Mouse (Mus musculus): ENCODE measurements around the gene Traf5. TPM values are rescaled to one million over a fixed set of nuclear protein-coding genes. Genes with fewer than 3 reads are reported as not detected.

Gene Traf5
- 10 to 100 TPM; 26.2 to 28.6 TPM for total RNA-seq (2021)
- long read RNA-seq, experiment 1, partial matches to known transcripts, result 1 of 15 reads
- long read RNA-seq, experiment 1, other reads (novel, unspliced or antisense), result 14 of 15 reads
- long read RNA-seq, experiment 2, partial matches to known transcripts, result 0 of 13 reads
- long read RNA-seq, experiment 2, other reads (novel, unspliced or antisense), result 13 of 13 reads

DNA sequence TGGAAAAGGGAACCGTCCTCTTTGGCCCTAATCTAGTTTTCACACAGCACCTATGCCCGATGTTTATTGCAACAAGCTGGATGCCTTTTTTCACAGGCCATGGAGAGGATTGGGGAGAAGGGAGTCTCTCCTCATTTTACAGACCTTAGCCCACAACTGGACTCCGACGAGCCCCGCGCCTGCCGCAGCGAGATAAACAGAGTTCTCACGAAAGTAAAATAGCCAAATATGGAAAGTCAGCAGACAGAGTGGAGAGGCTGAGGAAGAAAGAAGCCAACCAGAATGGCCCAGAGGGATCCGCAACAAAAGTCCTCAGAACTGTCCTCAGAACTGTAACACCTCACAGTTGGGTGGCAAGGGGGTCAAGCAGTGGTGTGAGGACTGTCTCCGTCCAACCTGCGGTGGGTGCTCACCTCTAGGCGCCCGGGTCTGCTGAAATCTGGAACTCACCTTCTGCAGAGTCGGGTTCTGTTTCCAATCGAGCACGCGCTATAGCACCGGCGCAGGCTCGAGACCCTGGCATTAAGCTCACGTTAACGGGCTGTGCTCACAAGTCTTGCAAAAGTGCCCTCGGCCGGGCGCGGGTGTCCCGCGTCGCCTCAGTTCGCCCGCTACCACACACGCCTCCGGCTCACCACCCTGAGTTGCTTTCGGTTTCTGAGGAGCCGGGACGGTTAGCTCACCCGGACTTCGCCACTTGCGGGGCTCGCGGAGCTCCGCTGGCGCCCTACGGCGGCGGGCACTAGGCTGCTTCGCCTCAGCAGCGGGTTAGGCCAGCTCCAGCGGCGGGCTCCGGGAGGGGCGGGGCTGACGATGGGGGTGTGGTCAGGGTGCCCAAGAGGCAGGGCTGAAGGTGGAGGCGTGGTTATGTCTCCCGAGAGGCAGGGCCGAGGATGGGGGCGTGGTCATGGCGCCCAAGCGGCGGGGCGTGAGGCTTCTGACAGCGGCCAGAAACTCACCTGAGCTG is at the start of gene Traf5:
Gene Traf5, minus strand, starts transcription at position 754 of the 967 bp plus-strand sequence.
- DNase-seq (ENCODE audit: low spot score in 2 of 2), result peak; percentile 96 to 98

DNA sequence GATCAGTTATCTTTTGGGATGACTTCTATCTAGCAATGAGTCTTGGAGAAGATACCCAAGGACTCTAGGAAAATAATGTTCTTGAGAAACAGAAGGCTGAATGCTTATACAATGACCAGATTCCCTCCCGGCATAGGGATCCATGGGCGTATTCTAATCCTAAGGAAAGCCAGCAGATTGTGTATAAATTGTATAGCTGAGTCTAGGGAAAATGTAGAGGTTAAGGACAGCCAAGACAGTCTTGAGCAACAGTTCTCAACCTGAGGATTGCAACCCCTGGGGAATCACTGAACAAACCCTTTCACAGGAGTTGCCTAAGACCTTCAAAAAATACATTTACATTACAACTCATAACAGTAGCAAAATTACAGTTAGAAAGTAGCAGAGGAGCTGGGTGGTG is 48.0 kb upstream of the Traf5 start:
- no peak for DNase-seq (ENCODE audit: low spot score in 2 of 2)

DNA sequence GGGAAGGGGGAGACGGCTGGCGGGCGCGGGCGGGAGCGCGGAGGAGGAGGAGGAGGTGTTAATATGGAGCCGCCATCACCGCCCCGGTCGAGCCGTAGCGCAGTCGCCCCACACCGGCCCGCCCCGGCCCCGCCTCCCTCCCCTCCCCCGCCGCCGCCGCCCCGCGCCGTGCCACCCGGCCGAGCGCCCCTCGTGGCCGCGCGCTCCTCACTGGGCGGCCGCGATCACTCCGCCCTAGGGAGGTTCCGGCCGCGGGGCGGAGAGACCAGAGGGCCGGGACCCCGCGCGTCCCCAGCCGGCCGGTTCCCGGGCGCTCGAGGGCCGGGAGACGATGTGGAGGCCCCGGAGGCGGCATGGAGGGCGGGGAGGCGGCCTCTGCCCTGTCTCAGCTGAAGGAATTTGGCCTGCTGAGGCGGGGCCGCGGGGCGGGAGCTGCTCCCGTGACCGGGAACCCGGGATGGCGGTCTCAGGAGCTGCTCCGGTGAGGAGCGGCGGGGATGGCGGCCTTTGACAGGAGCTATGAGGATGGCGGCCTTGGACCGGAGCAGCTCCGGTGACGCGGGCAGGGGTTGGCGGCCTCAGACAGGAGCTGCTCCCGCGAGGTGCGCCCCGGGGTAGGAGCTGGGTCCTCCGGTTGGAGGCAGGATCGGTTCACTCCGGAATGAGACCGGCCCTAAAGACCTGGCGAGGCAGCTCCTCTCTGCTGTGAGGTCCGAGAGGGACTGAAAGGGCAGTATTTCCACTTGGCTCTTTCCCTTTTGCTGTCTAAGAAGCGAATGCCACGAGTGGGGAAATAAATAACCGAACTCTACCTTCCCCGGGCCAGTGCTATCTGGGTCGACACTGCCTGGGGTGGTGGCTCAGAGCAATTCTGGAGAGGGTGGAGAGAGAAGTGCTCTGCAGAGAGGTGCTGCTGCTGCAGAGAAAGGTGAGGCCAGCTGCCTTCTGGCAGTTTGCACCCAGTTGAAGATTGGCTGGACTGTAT is 45.9 kb upstream of the Traf5 start, which contains the start of gene Rcor3:
Gene Rcor3, minus strand, starts transcription at position 137 of the 985 bp plus-strand sequence.
- peak; percentile 77 to 79 for DNase-seq (ENCODE audit: low spot score in 2 of 2)

DNA sequence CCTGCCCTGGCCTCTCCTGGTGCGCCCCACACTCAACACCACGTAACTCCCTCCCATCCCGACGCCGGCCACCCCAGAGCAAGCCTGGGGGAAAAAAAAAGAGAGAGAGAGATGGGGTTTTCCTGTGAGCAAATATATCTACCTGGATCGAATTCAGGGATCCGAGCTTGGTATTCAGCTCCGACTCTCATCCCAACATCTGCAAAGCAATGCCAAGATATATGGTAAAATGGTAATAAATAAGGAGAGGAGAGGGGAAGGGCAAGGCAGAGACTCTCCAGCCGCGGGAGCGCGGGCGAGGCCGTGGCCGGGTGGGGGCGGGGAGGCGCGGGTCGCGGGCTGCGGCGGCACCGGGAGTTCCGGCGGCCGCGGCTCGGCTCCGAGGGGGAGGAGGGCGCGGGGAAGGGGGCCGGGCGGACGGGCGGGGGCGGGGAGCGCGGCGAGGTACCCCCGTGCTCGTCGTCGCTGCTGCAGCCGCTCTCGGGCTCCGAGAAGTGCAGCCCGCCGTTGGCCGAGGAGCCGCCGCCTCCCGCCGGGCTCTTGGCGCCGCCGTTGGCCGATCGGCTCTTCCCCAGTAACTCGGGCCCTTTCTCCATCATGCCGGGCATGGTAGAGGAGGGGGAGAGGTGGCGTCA is 45.0 kb upstream of the Traf5 start:
- no peak for DNase-seq (ENCODE audit: low spot score in 2 of 2)

DNA sequence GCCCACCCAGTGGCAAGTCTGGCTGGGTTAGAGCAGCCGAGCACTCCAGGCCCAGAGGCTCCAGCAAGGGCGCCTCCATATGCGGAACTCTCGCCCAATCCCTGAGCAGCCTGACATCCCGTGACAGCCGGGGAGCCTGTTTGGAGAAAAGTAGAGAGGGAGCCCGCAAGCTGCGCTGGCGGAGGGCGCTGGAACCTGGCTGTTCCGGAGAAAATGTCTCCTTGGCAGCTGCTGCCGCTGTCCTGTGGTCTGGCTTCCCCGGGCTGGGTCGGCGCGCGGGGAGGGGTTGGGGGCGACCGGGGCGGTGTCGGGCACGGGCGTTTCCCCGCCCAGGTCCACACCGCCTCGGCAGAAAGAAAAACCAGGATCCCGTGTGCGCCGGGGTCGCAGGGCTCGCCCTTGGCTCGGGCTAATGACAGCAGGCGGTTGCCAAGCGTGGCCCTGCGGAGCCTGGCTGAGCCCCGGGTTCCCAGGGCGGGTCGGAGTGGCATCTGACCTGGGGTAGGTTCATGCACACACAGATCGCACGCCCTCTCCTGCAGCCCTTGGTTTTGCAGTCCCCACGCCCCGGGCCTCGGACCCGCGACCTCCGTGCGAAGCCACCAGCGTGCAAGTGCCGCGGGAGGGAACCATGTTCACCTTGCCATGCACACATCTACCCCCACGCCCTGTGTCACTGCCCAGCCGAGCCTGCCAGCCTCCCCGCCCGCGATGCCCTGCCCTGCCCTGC is 44.4 kb upstream of the Traf5 start:
- DNase-seq (ENCODE audit: low spot score in 2 of 2), result peak; percentile 65 to 85

DNA sequence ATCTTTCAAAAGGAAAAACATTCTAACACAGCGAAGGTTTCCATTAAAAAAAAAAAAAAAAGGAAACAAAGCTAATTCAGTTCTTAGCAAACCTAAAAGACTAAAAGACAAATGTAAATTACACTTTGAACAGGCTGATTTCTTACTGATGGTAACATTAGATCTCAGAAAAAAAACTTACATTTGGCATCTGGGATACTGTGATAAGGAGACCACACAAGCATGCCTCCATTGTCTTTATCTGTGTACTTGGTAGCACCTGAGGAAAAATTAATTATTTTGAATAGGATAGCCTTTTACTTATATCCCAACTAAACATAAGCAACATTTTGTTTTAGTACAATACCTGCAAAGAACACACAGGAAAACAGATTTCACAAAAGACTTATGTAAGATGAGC is 37.8 kb upstream of the Traf5 start:
- DNase-seq (ENCODE audit: low spot score in 2 of 2), result no peak

DNA sequence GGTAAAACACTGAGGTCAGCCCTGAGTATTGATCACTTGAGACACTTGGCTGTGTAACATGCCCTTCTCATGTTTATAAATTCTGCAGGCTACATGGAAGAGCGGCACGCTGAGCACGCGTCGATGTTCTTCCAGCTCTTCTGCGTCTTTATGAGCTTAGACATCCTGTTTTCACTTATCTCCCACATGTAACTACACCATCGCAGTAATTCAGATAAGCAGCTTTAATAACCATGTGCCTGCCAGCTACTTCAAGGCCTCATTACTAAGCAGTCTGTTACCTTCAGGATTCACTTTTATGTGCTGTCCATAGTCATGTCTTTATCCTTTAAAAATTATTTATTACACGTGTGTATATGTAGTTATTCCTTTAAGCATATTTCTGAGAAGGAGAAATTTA is 36.0 kb upstream of the Traf5 start:
- no peak for DNase-seq (ENCODE audit: low spot score in 2 of 2)

DNA sequence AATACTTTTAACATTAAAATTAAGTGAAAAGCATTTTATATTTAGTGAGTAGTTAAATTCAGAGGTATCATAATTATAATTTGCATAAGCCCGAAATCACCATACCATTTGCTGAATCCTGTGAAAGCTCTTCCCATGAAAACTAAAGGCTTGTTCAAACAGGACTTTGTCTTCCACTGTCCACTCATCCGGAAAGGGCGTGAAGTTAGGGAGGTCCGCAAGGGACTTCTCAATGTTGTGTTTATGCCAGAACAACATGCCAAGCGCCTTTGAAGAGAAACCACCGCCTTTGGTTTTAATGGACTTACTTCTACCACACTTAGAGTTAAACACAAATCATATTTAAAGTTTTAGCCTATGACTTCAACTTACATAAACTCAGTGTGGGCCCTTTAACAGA is 33.4 kb upstream of the Traf5 start:
- no peak for DNase-seq (ENCODE audit: low spot score in 2 of 2)

DNA sequence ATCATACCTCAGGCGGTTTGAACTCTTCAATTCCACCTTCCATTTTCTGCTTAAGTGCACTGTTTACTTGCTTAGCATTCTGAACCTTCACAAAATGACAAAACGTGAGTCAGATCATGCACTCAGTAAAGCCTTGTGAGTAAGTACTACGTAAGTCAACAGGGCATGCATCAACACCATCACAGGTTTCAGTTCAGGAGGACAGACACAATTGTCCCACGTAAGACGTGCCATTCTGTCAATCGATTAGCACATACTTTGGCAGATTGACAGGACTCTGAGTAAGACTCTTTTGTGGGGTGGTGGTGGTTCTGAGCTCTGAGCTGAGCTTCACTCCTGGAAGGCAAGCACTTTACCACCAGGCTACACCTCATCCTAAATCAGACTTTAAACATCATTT is 23.9 kb upstream of the Traf5 start:
- DNase-seq (ENCODE audit: low spot score in 2 of 2), result no peak

DNA sequence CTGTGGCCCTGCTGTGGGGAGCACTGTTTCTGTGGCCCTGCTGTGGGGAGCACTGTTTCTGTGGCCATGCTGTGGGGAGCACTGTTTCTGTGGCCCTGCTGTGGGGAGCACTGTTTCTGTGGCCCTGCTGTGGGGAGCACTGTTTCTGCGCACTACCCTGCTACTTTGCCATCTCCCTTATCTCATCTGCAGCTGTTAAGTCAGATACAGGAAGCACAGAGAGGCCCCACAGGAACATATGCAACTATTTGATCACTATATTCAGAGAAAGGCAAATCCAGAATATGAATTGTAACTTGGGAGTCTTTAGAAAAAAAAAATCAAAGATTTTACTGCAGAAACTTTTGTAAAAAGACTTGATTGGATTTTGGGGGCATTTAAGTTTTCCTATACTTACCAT is 23.0 kb upstream of the Traf5 start:
- no peak for DNase-seq (ENCODE audit: low spot score in 2 of 2)

DNA sequence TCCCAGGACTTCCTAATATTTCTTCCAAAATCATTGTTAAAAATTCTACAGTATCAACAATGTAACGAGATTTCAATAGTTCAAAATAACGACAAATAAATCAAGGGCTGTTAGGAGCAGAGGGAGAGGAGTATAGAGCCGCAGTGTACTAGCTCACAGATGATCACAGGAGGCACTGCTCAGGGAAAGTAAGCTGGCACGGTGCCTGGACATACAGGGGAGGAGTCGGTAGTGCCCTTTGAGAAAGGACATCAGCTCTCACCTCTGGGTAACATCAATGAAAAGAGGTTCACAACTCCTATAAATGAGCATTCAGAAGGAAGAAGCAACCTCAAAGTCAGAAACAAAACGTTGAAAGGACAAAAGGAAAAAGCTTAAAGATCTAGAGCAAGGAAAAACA is 16.8 kb upstream of the Traf5 start:
- no peak for DNase-seq (ENCODE audit: low spot score in 2 of 2)

DNA sequence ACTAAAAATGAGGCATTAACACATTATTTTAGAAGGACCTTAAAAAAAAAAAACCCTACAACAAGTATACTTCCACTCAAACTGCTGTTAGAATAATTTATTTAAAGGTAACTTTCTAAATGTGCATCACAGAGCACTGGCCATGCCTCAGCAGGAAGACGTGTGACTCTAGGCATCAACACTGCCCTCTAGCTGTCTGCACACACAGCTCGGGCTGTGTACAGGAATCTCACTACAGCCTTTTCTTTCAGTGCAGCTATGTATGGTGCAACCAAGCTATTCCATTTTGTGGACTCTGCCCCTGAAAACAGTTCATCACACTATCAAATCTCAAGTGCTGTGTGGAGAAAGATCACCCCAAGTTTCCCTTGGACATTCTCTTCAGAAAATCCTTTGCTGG is 15.0 kb upstream of the Traf5 start:
- DNase-seq (ENCODE audit: low spot score in 2 of 2), result no peak

DNA sequence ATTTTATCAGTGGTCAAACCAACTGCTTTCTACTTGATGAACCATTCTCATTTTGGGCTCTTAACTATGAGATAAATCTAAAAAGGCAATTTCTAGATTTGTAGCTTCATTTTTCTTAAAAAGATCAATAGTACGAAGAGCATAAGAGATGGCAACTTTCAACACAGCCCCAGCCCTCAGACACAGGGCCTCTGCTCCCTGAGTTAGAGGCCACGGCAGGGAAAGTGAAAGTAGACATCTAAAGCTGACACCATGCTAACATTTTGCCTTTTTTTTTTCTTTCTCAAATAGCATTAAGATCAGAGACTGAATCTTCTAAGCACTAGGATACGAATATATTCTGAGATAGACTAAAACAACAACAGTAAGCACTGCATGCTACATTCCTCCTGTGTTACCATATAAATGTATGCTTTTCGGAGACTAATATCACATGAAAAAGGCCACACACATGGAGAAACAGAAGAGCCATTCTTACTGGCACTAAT is 13.6 kb upstream of the Traf5 start:
- no peak for DNase-seq (ENCODE audit: low spot score in 2 of 2)

DNA sequence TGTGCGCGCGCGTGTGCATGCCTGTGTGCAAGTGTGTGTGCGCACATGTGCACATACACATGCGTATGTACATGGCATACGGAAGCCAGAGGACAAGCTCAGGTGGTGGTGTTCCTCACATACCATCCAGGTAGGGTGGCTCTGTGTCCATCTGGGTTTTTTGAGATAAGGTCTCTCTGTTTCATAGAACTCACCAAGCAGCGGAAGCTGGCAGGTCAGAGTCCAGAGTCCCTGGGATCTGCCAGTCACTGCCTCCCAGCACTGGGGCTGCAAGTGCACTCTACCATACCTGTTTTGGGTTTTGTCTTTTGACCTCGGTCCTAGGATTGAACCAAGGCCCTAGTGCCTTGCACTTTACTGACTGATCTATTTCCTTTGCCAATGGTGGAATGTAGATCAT is 11.7 kb upstream of the Traf5 start:
- no peak for DNase-seq (ENCODE audit: low spot score in 2 of 2)

DNA sequence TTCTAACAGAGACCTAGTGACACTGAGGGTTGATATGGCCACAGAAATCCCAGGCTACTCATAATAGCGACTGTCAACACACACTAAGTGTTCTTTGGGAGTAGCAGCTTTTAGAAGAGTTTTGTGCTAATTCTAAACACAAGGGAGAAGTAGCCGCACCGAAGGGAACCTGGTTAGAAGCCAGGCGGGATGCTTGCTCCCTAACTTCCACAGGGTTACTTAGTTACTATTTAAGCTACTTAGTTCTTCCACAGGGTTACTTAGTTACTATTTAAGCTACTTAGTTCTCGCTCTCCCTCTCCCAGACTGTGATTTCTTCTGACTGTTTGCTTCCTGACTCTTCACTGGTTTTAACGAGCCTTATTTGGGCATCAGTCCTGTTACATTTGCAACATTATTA is 10.8 kb upstream of the Traf5 start:
- no peak for DNase-seq (ENCODE audit: low spot score in 2 of 2)

DNA sequence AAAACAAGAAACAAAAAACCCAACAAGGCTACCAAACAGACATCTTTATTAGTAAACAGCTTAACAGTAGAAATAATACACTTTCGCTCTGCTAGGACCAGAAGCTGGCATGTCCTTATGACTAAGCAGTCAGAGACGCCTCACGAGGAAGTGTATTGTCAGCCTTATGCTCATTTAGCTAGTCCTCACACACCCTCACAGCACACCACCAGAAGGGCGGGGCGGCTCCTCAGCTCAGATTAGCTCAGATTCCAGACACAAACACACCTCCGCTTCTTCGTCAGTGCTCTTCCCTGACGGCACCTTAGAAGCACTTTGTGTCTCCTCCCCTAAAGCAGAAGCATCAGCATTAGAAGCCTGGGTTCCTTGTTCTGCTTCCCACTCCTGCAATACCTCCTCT is 9.0 kb upstream of the Traf5 start:
- DNase-seq (ENCODE audit: low spot score in 2 of 2), result no peak

DNA sequence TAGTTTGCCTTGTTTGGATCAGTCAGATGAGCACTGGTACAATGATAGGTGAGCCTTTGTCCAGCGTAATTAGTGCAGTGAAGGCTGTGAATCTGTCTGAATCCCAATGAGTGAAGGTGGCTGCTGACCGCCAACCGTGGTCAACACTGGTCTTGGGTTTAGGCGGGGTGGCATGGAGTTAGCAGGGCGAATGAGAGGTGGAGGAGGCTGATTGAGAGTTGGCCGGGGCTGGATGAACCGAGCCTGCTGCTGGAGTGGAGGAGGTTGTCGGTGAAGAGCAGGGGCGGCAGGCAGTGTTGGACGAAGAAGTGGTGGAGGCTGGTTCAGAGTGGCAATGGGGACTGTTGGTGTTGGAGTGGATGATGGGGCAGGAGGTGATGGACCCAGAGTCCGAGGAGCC is 8.4 kb upstream of the Traf5 start:
- no peak for DNase-seq (ENCODE audit: low spot score in 2 of 2)

DNA sequence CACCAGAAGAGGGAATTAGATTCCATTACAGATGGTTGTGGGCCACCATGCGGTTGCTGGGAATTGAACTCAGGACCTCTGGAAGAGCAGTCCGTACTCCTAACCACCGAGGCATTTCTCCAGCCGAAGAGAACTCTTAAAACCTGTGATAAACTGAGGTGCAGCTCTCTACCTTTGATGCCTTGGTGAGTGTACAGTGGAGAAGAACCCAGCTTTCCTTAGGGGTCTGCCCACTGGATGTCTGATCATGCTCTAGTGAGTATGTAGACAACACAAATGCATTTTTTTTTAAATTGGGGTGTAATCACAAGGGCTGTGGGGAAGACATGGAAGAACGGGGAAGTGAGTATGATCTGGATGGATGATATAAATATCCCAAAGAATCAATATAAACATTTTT is 3.3 kb upstream of the Traf5 start:
- DNase-seq (ENCODE audit: low spot score in 2 of 2), result no peak

DNA sequence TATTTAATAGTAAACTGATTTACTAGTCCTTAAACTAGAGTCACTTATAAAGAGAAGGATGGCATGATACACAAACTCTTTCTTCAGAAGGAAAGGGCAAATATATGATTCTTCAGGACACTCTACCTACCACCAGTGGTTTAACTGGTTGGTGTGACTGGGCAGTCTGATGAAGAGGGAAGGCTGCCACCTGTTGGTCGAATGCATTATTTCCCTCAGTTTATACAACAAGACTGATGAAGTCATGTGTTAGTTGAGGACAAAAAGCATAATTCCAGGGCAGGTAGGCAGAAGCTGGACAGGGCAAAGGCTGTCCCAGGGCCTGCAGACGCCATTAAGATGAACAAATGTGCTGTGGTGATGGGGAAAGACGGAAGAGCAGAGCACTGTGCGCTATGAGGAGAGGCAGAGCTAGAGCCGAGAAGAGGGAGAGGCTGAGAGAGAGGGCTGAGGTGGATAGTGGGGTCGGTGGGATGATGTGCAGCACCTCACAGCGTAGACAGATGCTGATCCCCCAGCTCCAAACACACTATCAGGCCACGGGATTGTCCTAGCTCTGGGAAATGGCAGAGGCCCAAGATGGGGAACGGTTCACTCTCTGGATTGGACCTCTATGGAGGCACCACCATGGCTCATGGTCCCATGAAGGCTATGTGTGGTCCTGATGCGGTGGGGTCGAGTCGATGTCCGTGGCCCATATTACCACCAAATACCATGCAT is 2.3 kb upstream of the Traf5 start:
- peak in 1 of 2 experiments; percentile 61 for DNase-seq (ENCODE audit: low spot score in 2 of 2)

Data from gastrocnemius, postnatal 4 days (tissue).